Mouse (Mus musculus): ENCODE results near the gene Napa. TPM values are rescaled to one million over a fixed set of nuclear protein-coding genes. Genes with fewer than 3 reads are reported as not detected.

Gene Napa
- polyA plus RNA-seq, 1 experiment = 138 TPM

DNA sequence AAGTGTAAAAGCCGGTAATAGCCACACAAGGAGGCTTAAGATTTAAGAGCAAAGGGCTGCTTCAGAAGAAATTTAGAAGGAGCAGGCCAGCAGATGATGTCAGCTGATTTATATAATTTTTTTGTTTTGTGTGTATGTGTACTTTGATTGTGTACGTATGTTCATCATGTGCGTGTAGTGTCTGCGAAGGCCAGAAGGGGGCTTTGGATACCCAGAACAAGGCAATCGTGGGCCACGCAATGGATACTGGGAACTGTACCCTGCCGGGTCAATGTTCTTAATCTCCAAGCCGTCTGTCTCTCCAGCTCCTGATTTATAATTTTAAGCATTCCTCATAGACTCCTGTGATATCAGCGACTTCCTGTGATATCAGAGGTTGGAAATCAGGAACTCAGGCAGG, 63.0 kb downstream of the Napa start:
- no peaks in the 10 kb centered on the region for H3K27me3 ChIP-seq (ENCODE audit: control insufficient read depth, insufficient read depth, insufficient read length)
- no peaks in the 10 kb centered on the region for H3K79me3 ChIP-seq (ENCODE audit: low read depth)
- H3K4me3 ChIP-seq (ENCODE audit: insufficient read depth, poor library complexity, severe bottlenecking) = no peak overlapping the region
- no peak overlapping the region for H3ac ChIP-seq (ENCODE audit: control insufficient read depth, insufficient read length, low read depth)
- H3K36me3 ChIP-seq (ENCODE audit: control insufficient read depth, insufficient read depth) = no peaks in the 10 kb centered on the region
- no peaks in the 10 kb centered on the region for H3K79me2 ChIP-seq (ENCODE audit: control insufficient read depth, insufficient read depth)
- TF ChIP-seq USF1 (IDR thresholded peaks at IDR 0.05; ENCODE audit: low read depth) (no peak), MYOG (IDR thresholded peaks at IDR 0.05; ENCODE audit: control insufficient read depth, extremely low read depth, insufficient read length) (no peak), CTCF (IDR thresholded peaks at IDR 0.05; ENCODE audit: control insufficient read depth, insufficient read depth, insufficient read length) (no peak), CEBPB (IDR thresholded peaks at IDR 0.05; ENCODE audit: low read depth) (no peak), FOSL1 (IDR thresholded peaks at IDR 0.05; ENCODE audit: insufficient read depth, low read length, poor library complexity, severe bottlenecking) (no peak), MAX (IDR thresholded peaks at IDR 0.05) (no peak), MYOD1 (IDR thresholded peaks at IDR 0.05; ENCODE audit: control insufficient read depth, insufficient read length, low read depth) (no peak)

DNA sequence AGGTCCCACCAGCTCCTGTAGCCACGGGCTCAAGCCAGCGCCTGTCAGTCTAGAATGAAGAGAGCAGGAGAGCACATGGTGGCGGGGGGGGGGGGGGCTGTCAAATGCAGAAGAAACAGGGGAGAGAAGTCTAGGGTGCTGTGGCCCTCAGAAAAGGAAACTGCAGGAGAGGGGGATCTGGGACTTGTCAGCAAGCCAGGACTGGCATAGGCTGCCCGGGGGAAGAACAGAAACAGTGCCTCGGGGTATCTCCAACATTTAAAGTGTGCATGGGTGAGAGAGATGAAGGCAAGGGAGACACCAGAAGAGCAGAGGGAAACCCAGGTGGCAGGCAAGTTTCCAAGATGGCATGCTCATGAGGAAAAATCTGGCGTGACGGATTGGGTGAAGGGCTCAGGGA, 63.8 kb downstream of the Napa start:
- Histone ChIP-seq H3K27me3 (ENCODE audit: control insufficient read depth, insufficient read depth, insufficient read length) (no peaks in the 10 kb centered on the region), H3K79me3 (ENCODE audit: low read depth) (no peaks in the 10 kb centered on the region), H3K79me2 (ENCODE audit: control insufficient read depth, insufficient read depth) (no peaks in the 10 kb centered on the region), H3ac (ENCODE audit: control insufficient read depth, insufficient read length, low read depth) (no peak overlapping the region), H3K4me3 (ENCODE audit: insufficient read depth, poor library complexity, severe bottlenecking) (no peak overlapping the region), H3K36me3 (ENCODE audit: control insufficient read depth, insufficient read depth) (no peaks in the 10 kb centered on the region)
- TF ChIP-seq MYOD1 (IDR thresholded peaks at IDR 0.05; ENCODE audit: control insufficient read depth, insufficient read length, low read depth) = no peak
- TF ChIP-seq MYOG (IDR thresholded peaks at IDR 0.05; ENCODE audit: control insufficient read depth, extremely low read depth, insufficient read length) = no peak
- no peak for TF ChIP-seq FOSL1 (IDR thresholded peaks at IDR 0.05; ENCODE audit: insufficient read depth, low read length, poor library complexity, severe bottlenecking)
- no peak for TF ChIP-seq MAX (IDR thresholded peaks at IDR 0.05)
- TF ChIP-seq CTCF (IDR thresholded peaks at IDR 0.05; ENCODE audit: control insufficient read depth, insufficient read depth, insufficient read length) = no peak
- TF ChIP-seq CEBPB (IDR thresholded peaks at IDR 0.05; ENCODE audit: low read depth) = no peak
- no peak for TF ChIP-seq USF1 (IDR thresholded peaks at IDR 0.05; ENCODE audit: low read depth)

Other genes with a start within 250 kb of the Napa start
- not detected for gene Crx, start 218.5 kb upstream of the Napa start, polyA plus RNA-seq (2012; fragmentation: generic; extraction: Trizol)
- not detected for gene Crxos, start 215.8 kb upstream of the Napa start, polyA plus RNA-seq (2012; fragmentation: generic; extraction: Trizol)
- 423 TPM for gene Selenow, start 176.1 kb upstream of the Napa start, polyA plus RNA-seq (2012; fragmentation: generic; extraction: Trizol)
- 228 TPM for gene Nop53, start 152.4 kb upstream of the Napa start, polyA plus RNA-seq (2012; fragmentation: generic; extraction: Trizol)
- 98.7 TPM for gene Ehd2, start 130.9 kb upstream of the Napa start, polyA plus RNA-seq (2012; fragmentation: generic; extraction: Trizol)
- 4.3 TPM for gene Bicra, start 50.5 kb upstream of the Napa start, polyA plus RNA-seq (2012; fragmentation: generic; extraction: Trizol)
- not detected for gene Zfp541, start 36.6 kb upstream of the Napa start, polyA plus RNA-seq (2012; fragmentation: generic; extraction: Trizol)
- 13.1 TPM for gene Kptn, start 21.4 kb downstream of the Napa start, polyA plus RNA-seq (2012; fragmentation: generic; extraction: Trizol)
- 0.02 TPM for gene Slc8a2, start 31.4 kb downstream of the Napa start, polyA plus RNA-seq (2012; fragmentation: generic; extraction: Trizol)
- 4.5 TPM for gene Meis3, start 76.6 kb downstream of the Napa start, polyA plus RNA-seq (2012; fragmentation: generic; extraction: Trizol)
- gene Dhx34, start 123.6 kb downstream of the Napa start, polyA plus RNA-seq (2012; fragmentation: generic; extraction: Trizol) = 14.4 TPM
- gene C5ar2, start 145.7 kb downstream of the Napa start, polyA plus RNA-seq (2012; fragmentation: generic; extraction: Trizol) = not detected
- gene C5ar1, start 161.1 kb downstream of the Napa start, polyA plus RNA-seq (2012; fragmentation: generic; extraction: Trizol) = 0.02 TPM
- gene Inafm1, start 175.2 kb downstream of the Napa start, polyA plus RNA-seq (2012; fragmentation: generic; extraction: Trizol) = 11.7 TPM
- gene Ccdc9, start 188.3 kb downstream of the Napa start, polyA plus RNA-seq (2012; fragmentation: generic; extraction: Trizol) = 52.2 TPM
- 6.6 TPM for gene Bbc3, start 209.9 kb downstream of the Napa start, polyA plus RNA-seq (2012; fragmentation: generic; extraction: Trizol)

Measured in C2C12 (cell line).